Mouse (Mus musculus): ENCODE data around the gene Morn1.

GRCm38 (mm10) chr4:155094565-155094964, 8.2 kb downstream of the Morn1 start:
- no peak for TF ChIP-seq GATA1 (IDR thresholded peaks at IDR 0.05; ENCODE audit: low read length)
- TF ChIP-seq TAL1 (IDR thresholded peaks at IDR 0.05; ENCODE audit: low read length), result no peak

Measured in erythroblast, embryonic 14.5 days (primary cell).